Mouse (Mus musculus): ENCODE measurements at regions not wholly inside any gene's neighbourhood (a gene's known extent, or its start where the extent isn't known, plus 50 kb on each side); places are given as distances from the start of the nearest gene placed in this dataset.

DNA sequence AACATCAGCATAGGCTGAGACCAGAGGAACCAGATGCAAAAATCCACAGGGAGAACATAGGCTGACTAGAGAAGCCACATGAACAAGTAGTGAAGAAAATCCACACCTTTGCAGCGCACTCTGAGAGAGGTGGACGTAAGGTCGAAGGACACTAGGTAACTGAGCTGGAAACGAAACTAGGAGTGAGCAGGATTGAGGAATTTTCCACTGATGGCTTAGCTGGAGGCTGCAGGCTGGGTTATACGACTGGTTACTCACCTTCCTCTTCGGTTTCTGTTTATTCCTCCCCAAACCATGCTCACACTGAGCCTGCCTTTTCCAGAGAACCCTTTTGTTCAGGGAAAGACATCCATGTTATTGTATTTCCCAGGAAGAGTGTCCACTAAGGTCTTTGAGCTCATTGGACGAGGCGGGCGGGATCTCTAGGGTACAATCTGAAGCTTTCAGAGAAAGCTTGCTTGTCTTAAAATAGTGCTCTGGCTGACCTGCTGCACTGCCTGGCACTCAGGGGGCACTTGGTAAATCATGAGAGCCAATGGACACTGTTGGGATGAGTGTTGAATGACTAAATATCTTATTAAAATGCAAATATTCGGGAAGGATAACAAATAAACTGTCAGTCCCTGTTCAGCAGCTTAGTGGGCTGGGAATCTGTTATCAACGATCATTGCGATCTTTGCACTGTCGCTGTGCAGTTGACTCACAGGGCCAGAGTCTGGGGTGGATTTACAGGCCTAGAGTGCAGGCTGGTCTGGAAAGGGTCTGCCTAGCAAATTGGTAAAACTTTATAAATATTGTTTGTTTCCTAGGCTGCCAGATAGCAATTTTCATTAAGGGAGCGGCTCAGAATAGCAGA, 76.7 kb upstream of the Bbx start:
- TF ChIP-seq EP300 (IDR thresholded peaks at IDR 0.05; ENCODE audit: low read depth) (no peak), CTCF (IDR thresholded peaks at IDR 0.05; ENCODE audit: low read depth) (no peak)

All from liver, embryonic 14.5 days (tissue).